Mouse (Mus musculus) CD4-positive naive resting alpha-beta T cell, adult 57 days (primary cell): ENCODE data around the gene Pin1. TPM values are rescaled to one million over a fixed set of nuclear protein-coding genes. Genes with fewer than 3 reads are reported as not detected.

Source experiments
- total RNA-seq: library from RNA; stranded (reverse); gene quantifications from one replicate; pipeline ENCODE4 v1.2.4, GENCODE M21; 2023

Pin1 gene
- 20.4 TPM for total RNA-seq

DNA sequence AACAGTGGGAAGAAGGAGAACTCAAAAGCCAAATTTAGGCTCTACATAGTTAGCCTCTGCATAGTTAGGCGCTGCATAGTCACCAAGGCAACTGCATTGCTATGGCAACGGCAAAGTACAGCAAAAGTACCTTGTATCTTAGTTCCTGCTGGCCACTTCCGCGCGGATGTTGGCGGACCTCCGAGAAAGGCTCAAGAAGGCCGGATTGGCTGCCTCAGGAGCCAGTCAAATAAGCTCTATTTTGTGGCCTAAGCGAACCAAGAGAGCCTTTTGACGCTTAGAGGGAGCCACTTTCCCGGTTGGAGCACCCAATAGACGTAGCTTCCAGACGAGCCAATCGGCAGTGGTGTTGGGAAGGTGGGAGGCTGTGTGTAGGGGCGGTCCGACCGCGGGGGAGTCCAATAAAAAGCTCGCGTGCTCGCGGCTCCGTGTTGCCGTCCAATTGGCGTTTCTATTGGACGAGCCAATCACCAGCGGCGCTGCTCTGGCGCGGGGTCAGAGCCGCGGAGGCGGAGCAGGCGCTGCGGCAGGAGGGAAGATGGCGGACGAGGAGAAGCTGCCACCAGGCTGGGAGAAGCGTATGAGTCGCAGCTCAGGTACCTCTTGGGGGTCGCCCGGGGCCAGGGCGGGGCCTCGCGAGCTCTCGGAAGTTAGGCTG lies at the start of gene Pin1:
Pin1 (plus strand) TSS at position 494 of the 658 bp plus-strand sequence.

DNA sequence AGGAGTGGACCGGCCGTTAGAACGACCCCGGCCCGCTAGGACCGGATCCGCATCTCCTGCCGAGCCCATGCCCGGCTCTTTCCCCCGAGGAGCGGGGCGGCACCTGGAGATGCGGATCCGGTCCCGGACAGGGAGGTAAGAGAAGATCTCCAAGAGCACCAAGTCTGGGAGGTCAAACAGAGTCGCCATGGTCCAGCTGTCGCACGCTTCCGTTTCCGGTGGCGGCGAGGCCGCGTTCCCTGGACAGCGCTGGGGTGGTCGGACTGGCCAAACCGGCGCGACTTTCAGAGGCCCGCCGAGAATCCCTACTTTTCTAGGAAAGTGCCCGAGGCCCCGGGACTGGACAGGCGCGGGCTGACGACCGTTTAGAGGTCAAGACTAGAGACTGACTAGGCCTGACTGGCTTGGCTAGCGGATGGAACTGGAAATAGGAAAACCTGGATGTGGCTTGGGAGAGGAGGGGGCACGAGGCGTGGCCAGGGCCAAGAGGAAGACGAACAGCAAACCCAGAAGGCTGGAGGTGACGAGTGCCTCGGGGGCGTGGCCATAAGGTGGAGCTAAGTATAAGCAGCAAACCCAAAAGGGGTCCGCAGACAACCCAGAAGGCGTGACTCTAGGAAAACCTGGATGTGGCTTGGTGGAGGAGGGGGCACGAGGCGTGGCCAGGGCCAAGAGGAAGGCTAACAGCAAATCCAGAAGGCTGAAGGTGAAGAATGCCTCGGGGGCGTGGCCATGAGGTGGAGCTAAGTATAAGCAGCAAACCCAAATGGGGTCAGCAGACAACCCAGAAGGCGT lies 9.6 kb upstream of the Pin1 start, which contains the start of gene Ubl5:
Ubl5 (plus strand) TSS at position 778 of the 795 bp plus-strand sequence.

DNA sequence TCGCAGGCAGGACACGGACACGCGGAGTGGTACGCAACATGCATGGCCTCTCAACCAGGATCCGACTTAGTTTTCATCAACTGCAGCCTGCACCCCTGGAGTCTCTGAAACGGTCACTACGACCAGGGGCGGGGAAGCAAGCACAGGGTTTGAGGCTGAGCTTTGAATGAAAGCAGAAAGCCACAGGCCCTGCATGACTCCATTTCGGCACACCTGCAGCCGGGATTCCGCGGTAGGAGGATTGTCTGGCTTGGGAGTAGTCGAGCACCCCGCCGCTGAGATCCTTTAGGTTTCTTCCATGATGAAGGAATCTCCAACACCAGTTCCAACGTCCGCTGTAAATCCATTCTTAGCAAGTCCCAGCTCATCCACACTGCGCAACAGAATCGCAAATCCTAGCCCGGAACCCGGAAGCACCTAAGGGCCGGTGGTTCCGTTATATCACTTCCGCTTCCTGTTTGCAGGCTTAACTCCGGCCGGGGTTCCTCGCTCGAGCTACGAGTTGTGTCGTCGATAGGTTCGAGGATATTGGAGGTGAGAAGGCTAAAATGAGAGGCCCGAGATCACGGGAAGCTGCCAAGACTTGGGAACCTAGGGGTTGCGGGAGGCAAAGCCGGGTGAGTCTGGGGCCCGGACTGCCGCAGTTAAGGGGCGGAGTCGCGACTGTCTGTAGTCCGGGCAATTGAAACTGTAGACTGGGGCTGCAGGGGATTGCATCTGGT lies 7.4 kb upstream of the Pin1 start, which contains the start of gene Fbxl12:
Fbxl12 (minus strand) TSS at position 408 of the 722 bp plus-strand sequence.

Other genes with a start within 250 kb of the Pin1 start
- gene Zfp26, start 191.9 kb upstream of the Pin1 start, total RNA-seq = 39.0 TPM
- gene Zfp426, start 159.3 kb upstream of the Pin1 start, total RNA-seq = 22.4 TPM
- 34.5 TPM for gene Zfp266, start 130.7 kb upstream of the Pin1 start, total RNA-seq
- gene Zfp846, start 70.8 kb upstream of the Pin1 start, total RNA-seq = 6.4 TPM
- gene Ubl5, start 9.2 kb upstream of the Pin1 start, total RNA-seq = 344 TPM
- 107 TPM for gene Fbxl12, start 7.3 kb upstream of the Pin1 start, total RNA-seq
- not detected for gene Olfm2, start 94.3 kb downstream of the Pin1 start, total RNA-seq
- gene Col5a3, start 163.0 kb downstream of the Pin1 start, total RNA-seq = 0.12 TPM
- gene Rdh8, start 166.4 kb downstream of the Pin1 start, total RNA-seq = not detected
- gene A230050P20Rik, start 216.5 kb downstream of the Pin1 start, total RNA-seq = 51.6 TPM
- 2.5 TPM for gene Angptl6, start 227.6 kb downstream of the Pin1 start, total RNA-seq
- 87.1 TPM for gene Ppan, start 236.1 kb downstream of the Pin1 start, total RNA-seq
- 188 TPM for gene Eif3g, start 246.5 kb downstream of the Pin1 start, total RNA-seq